Mouse (Mus musculus): ENCODE data around the gene Iqsec1.

Gene Iqsec1

DNA sequence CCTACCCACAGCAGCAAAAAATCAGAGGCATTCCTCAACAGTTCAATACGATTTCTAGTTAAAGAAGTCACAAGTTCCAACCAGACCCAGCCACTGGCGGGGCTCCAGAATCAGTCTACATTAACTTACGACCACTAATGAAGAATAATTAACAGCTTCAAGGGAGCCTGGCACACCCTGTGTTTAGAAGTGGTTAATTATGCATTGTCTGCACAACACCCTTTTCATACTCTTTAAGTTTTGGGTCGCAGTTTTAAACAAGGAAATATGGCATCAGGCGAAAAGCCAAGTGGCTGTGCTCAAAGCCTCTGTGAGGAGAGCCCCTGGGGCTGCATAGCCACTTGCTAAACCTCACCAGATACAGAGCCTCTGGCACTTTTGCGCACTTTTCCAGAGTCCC is 209.6 kb downstream of the Iqsec1 start:
- DNase-seq, result no peak

DNA sequence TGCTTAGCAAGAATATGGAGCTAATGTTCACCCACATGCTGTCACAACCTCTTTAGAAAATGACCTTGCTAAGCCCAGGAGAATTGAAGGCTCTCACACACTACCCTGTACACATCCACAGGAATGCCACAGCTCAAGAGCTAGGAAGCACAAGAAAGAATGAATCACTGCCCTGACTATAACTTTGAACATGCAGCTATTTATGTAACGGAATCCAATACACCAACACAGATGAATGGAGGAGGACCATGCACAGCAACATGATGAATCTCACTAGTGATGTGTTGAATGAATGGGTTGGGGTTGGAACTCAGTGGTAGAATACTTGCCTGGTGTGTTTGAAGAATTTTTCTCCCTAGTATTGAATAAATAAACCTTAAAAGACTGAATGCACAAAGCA is 211.2 kb downstream of the Iqsec1 start:
- no peak for DNase-seq

GRCm38 (mm10) chr6:90775606-90776005 is 212.9 kb downstream of the Iqsec1 start:
- DNase-seq, result no peak

DNA sequence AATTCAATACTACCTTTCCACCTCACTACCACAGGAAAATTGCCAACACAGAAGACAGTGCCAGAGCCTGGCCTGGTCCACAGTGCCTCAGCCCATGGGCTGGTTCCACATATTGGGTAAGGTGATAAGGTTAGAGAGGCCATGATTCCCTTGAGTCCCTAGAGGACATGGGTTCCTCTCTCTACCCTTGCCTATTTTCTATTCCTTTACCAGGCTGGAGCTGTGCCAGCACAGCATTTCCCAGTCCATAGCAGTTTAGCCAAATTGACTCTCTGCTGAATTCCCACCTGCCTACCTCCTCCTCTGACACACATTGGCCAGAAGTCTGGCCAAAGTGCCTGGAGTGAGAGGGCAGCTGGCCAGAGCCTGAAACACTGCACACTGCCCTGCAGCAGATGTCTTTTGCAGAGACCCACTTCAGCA is 214.7 kb downstream of the Iqsec1 start:
- DNase-seq, result no peak

DNA sequence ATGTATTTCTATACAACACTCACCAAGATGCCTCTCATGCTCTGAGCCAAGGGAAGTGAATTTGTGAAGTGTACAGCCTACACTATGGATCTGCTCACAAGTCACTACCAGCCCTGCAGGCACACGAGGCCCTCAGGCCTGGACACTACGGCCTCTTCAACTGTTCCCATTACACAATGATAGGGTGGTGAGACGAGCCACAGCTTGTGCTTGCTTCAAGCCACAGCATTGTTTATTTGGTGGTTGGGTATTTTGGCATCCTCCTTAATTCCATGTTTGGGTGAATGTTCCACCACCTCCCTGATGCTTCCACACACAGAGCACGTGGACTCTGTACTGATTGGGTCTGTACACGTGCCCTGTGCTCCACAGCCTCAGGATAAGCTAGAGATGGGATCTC is 216.4 kb downstream of the Iqsec1 start:
- no peak for DNase-seq

DNA sequence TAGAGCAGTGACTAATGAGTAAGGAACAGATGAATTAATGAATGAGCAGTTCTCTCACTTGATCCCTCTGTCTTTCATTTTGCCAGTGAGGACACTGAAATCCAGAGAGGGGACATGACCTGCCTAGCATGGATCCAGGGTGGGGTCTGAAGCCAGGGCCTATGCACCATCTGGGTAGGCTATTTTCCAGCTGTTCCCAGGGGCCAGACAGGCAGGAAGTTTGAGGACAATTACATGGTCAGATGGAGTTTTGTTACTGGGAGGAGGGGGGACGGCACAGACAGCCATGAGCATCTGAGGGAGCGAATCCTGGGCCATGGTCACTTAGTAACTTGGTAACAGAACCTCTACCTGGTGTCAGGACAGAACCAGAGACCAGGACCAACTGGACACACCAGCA is 220.0 kb downstream of the Iqsec1 start:
- no peak for DNase-seq

GRCm38 (mm10) chr6:90767874-90768273 is 220.6 kb downstream of the Iqsec1 start:
- no peak for DNase-seq

GRCm38 (mm10) chr6:90764753-90765152 is 223.7 kb downstream of the Iqsec1 start:
- no peak for DNase-seq

DNA sequence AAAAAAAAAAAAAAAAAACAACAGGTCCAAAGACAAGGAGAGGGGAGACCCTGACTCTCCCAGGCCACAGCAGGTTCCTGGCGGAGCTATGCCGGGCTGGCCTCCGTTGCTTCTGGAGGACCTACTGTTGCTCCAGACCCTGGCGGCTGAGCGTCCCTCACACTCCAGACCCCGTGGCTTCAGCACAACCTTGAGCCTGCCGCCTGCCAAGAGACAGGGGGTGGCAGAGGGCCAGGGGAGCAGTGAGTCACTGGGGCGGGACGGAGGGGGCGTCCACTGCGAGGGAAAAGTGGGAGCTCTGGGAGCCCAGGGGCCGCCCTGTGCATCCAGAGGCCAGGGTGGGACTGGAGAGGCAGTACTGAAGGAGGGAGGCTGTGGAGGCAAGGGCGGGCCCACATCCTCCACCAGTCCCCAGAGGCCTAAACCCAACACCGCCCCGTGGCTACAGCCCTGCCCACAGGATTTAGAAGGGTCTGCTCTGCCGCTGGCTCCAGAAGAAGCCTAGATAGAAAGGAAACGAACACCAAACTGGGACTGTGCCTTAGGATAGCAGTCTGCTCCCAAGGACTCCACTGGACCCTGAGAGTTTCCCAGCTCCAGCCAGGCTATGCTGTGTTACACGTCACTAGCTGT is 224.4 kb downstream of the Iqsec1 start:
- peak; percentile 80 for DNase-seq

DNA sequence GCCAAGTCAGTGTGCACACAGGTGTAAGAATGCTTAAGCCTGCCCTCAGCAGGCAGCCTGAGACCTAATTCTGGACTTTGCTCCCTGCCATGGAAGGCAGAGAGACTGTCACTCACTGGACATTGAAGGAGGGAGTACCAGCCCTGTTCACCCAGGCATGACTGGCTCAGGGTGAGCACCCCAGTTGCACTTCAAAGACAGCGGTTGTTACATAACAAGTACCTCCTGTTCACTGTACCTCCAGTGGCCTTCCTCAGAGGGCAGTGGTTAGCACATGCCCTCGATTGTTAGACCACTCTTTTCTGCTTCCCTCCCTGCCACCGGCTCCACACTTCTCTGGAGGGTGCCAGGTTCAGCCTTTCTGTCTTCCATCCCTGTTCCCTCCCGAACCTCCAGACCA is 225.2 kb downstream of the Iqsec1 start:
- DNase-seq, result peak; percentile 44

- no peak for DNase-seq
These were observed 226.3 kb downstream of the Iqsec1 start for GRCm38 (mm10) chr6:90762120-90762736.

DNA sequence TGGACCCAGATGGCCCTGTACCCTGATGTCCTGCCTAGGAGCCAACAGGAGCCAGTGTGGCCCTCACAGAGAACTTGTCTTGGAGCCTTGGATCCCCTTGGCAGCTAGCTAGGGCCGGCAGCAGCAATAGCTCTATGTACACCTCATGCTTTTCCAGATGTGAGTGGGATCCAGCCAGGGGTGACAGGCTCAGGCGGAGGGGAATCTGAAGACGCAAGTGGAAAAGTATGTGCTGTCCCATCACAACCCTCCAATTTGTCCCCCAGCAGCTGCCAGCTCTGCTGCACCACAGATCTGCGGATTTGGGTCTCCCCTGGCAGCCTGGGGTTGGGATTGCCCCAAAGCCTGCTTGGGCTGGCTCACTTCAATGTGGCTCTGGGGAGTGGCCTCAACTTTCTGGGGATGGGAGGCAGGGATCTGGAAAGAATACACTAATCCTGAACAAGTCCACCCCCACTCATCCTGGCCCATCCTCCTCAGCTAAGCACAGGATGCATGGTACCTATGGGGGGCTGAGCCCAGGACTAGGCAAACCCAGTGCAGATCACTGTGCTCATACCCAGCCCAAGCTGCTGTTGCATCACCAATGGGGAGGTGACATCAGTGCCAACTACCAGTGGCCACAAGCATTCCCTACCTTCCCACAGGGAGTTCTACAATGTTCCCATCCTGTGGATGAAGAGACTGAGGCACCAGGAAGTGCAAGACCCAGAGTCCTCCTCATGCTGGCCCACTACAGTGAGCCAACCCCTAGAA is 227.0 kb downstream of the Iqsec1 start:
- no peak for DNase-seq

DNA sequence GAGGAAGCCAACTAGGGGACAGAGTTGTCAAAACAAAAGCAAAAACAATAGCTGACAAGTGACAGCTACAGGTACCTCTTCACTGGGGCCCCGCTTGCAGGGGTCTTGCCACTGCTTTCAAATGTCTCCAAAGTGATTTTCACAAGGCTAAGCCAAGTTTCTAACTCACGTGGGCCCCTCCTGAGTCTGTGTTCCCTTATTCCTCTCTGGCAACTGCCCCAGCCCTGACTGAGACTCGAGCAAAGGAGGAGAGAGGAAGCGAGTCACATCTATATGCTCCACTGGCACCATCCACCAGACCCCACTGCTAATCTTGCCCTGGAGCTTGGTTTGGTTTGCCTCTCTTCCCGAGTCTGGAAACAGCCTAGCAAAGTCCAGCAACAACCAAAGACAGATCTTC is 227.6 kb downstream of the Iqsec1 start:
- DNase-seq, result no peak

- DNase-seq, result no peak
These were observed 228.7 kb downstream of the Iqsec1 start for GRCm38 (mm10) chr6:90759754-90760153.

GRCm38 (mm10) chr6:90758155-90758554 is 230.3 kb downstream of the Iqsec1 start:
- no peak for DNase-seq

GRCm38 (mm10) chr6:90757427-90757883 is 231.0 kb downstream of the Iqsec1 start:
- DNase-seq, result peak; percentile 23

- DNase-seq, result no peak
These were observed 231.9 kb downstream of the Iqsec1 start for GRCm38 (mm10) chr6:90756561-90756960.

- DNase-seq, result no peak
These were observed 232.9 kb downstream of the Iqsec1 start for GRCm38 (mm10) chr6:90755613-90755941.

DNA sequence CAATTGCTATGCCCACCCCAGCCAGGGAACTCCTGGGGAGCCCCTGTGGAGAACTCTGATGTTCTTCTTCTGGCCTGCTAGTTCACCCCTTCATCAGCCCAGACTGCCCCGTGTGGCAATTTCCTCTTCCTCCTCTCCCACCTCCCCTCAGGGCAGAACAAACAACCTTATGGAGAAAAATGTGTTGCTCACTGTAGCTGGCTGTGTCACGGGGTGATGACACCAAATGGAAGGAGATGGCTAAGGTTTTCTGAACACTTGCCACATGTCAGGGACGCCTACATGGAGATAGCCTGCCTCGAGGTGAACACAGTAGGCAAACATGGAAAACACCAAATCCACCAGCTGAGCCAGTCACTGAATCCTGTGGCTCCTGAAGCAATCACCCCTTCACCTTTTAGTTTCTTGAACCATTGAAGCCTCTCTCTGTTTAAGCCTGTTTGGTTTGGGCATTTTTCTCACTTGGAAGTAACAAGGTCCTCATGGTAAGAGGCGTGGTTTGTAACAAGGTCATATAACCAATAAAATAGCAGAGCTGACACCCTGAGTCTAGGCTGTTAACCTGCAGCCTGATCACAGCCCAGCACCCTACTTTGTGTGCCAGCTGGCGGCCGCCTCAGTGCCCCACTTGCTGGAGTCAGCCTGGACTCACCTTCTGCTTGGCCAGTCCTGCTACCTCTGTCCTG is 233.4 kb downstream of the Iqsec1 start:
- DNase-seq, result peak; percentile 32

GRCm38 (mm10) chr6:90754093-90754492 is 234.4 kb downstream of the Iqsec1 start:
- no peak for DNase-seq

- DNase-seq, result no peak
These were observed 234.8 kb downstream of the Iqsec1 start for GRCm38 (mm10) chr6:90753656-90754055.

GRCm38 (mm10) chr6:90751624-90752023 is 236.9 kb downstream of the Iqsec1 start:
- DNase-seq, result no peak

DNA sequence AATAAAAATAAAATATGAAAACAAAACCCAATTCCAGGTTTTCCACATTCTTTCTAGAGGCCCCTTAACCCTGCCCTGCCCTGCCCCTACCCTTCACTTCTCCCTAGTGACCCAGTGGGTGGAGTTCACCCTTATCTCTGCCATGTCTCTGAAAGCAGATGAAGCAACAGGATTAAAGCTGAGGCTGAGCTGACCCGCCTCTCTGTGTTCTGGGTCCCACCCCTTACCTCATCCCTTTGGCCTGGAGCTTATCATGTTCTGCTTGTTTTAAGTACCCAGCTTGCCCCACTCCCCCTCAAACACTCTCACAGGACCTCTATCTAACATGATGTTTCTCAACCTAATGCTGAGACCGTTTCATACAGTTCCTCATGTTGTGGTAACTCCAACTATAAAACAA is 238.4 kb downstream of the Iqsec1 start:
- DNase-seq, result no peak
